Mouse (Mus musculus) midbrain, embryonic 11.5 days (tissue): ENCODE measurements around the gene Pecam1. TPM values are rescaled to one million over a fixed set of nuclear protein-coding genes. Genes with fewer than 3 reads are reported as not detected.
"Not testable (repeated sequence)": the region's sequence is repeated elsewhere in the genome, so short reads cannot be mapped to it uniquely, and the experiment has no call there.

Source experiments
- ATAC-seq: fragments of 200-750 bp; cut with Nextera tagmentation; 2 replicates; pipeline ENCODE4 v1.8.0; 2017; ENCODE audit warnings: moderate TSS enrichment, moderate library complexity; ENCODE audit not compliant: low FRiP score
- DNase-seq: peaks from one replicate; pipeline ENCODE4 v3.0.0; 2015; ENCODE audit warnings: low spot score; ENCODE audit errors: missing footprints
- H3K27ac ChIP-seq: fragments of 300-500 bp; sonication (generic); 2 replicates; pipeline ENCODE4 v1.5.1; 2014; ENCODE audit warnings: low read depth, low read length
- H3K27me3 ChIP-seq: fragments of 300-500 bp; sonication (generic); 2 replicates; pipeline ENCODE4 v1.6.1; 2014; ENCODE audit warnings: mild to moderate bottlenecking, low read length, moderate library complexity, mixed read lengths; ENCODE audit not compliant: control insufficient read depth, insufficient read depth
- H3K36me3 ChIP-seq: fragments of 300-500 bp; sonication (generic); 2 replicates; pipeline ENCODE4 v1.6.1; 2014; ENCODE audit warnings: mild to moderate bottlenecking, low read length, moderate library complexity, mixed read lengths; ENCODE audit not compliant: control insufficient read depth, insufficient read depth
- H3K4me1 ChIP-seq: fragments of 300-500 bp; sonication (generic); 2 replicates; pipeline ENCODE4 v1.6.1; 2014; ENCODE audit warnings: low read length; ENCODE audit not compliant: control insufficient read depth, insufficient read depth
- H3K4me2 ChIP-seq: fragments of 300-500 bp; sonication (generic); 2 replicates; pipeline ENCODE4 v1.6.1; 2014; ENCODE audit warnings: mild to moderate bottlenecking, moderate library complexity
- H3K4me3 ChIP-seq: fragments of 300-500 bp; sonication (generic); 2 replicates; pipeline ENCODE4 v1.5.1; 2014; ENCODE audit warnings: low read depth, low read length
- H3K9ac ChIP-seq: fragments of 300-500 bp; sonication (generic); 2 replicates; pipeline ENCODE4 v1.6.1; 2014; ENCODE audit warnings: low read length
- H3K9me3 ChIP-seq: fragments of 300-500 bp; sonication (generic); 2 replicates; pipeline ENCODE4 v1.6.1; 2016; ENCODE audit warnings: low read length; ENCODE audit not compliant: control insufficient read depth
- WGBS: fragments of 180-500 bp; shearing (Covaris S2); extraction: QIAGEN DNeasy Blood & Tissue Kit; methylation state at CpG from one replicate; pipeline ENCODE4 v1.1.7; 2014; 5-methylcytosine and 5-hydroxymethylcytosine counted together
- polyA plus RNA-seq: library from polyadenylated mRNA; unstranded; fragments of >200 nt; fragmentation: Nextera tagmentation; extraction: Ambion mirVana; gene quantifications from 2 replicates; pipeline ENCODE4 v1.2.1, GENCODE M21; 2014

Gene Pecam1
- polyA plus RNA-seq, 1 experiment from 2014 or later = 19.8 TPM

DNA sequence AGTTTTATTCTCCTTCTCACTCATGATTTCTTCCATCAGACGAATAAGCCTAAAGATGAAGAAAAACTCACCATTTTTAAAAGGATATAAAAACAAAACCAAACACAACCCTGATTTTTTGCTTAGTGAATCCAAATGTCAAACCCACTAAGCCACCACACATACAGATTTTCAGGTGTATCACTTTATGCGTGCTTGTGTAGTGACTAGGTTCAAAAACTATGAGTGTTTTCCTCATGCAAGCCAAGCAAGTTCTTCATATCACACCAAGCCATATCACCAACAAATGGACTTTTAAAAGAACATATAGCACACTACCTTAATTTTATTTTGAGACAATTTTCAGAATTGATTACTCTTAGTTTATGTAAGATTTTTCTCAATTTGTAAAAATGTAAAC lies 34.0 kb upstream of the Pecam1 start:
- DNase-seq (no peak), ATAC-seq (no peak)
- Histone ChIP-seq H3K27me3 (no peaks in the 10 kb centered on the region), H3K9me3 (no peaks in the 10 kb centered on the region), H3K4me3 (no peak overlapping the region), H3K27ac (no peak overlapping the region), H3K9ac (no peak overlapping the region), H3K4me2 (no peak overlapping the region), H3K36me3 (peaks cover 26% of the 10 kb centered on the region), H3K4me1 (peaks cover 14% of the 10 kb centered on the region)
- 93% methylated on average over 2 of the region's 2 CpGs for WGBS

DNA sequence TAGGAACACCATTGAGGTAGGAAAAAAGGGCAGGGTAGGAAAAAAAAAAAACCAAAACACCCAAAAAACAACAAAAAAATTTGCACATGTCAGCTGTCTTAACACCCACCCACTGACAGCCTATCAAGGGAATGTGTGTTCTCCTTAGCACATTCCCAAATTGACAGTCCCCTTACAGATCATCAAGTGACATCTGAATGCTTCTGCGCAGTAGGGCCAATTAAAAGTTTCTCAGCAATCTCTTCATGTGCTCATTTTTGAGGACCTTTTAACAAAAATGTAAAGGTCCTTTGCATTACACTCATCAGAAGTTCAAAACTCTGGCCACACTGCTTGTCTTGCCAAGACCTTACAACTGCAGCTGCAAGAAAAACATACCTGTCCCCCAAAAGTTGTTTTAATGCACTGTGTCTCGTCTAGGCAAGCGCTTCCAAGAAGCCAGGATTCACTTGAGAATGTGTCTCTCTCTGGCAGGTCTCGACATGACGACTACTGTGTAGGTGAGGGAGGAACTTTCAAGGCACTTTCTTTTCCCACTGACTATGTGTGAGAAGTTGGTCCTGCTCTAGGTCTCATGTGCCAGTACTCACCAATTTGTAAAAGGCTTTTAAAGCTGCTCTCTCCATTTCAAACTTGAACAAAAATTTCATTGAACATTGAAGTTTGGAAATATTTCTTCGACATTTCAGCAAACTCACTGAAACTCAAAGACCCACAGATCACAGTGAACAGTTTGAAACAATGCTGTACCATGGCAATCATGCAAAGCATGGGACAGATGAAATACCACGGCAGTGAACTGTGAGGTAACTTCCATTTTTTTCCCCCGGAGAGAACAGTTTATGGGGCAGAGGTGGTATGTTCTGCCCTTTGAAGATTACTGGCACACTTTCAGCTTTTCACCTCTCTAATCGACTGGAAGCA lies 32.7 kb upstream of the Pecam1 start:
- Histone ChIP-seq H3K4me3 (no peak overlapping the region), H3K27me3 (no peaks in the 10 kb centered on the region), H3K4me1 (peaks cover 16% of the 10 kb centered on the region), H3K36me3 (peaks cover 26% of the 10 kb centered on the region), H3K9ac (no peak overlapping the region), H3K9me3 (no peaks in the 10 kb centered on the region), H3K4me2 (no peak overlapping the region), H3K27ac (no peak overlapping the region)
- ATAC-seq (no peak), DNase-seq (peak; percentile 87)
- WGBS = 85% methylated on average over 9 of the region's 9 CpGs

DNA sequence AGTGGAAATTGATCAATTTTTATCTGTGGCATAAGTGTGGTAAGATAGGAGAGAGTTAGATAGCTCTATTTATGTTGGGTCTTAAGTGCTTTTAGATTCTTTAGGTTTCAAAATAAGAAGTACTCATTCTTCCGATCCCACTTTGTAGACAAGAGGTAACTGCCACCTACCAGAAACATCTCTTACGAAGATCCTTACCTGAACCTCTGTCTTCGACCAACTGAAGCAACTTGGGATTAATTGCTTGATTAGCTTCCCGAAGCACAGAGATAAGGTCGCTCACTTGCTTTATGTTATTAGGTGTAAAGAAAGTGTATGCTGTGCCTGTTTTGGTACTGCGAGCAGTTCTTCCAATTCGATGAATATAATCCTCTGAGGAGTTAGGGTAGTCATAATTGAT lies 31.8 kb upstream of the Pecam1 start:
- not testable (repeated sequence) for ATAC-seq, H3K9me3 ChIP-seq, DNase-seq, H3K4me3 ChIP-seq, H3K4me2 ChIP-seq, H3K27ac ChIP-seq, H3K9ac ChIP-seq, H3K27me3 ChIP-seq
- Histone ChIP-seq H3K36me3 (peaks cover 26% of the 10 kb centered on the region), H3K4me1 (peaks cover 16% of the 10 kb centered on the region)
- WGBS = 91% methylated on average over 7 of the region's 7 CpGs

DNA sequence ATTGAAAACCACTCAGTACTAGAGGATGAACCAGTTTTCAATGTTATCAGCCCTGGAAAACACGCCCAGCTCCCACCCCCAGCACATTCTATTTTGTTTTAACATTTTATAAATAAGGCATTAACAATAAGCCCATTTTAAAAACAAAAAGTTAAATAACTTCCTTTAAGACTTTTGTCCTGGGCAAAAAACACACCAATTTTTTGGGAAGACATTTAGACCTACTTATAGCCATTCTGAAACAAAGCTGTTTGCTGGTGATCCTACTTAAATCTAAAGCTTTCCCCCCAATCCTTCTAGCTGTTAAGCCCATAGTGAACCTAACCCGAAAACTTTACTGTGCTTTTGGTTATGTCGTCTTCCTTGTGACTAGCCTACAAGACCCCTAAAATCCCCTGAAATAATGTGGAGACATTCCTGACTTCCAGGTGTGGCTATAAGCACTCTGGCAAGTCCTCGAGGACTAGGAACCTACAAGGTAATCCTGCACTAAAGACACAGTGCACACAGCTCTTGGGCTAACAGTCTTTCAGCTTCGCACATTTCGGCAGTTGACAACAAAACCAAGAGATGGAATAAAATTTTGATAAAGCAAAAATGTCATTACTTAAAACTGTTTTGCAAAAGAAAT lies 30.3 kb upstream of the Pecam1 start:
- DNase-seq = peak; percentile 91
- no peak for ATAC-seq
- Histone ChIP-seq H3K4me3 (no peak overlapping the region), H3K27me3 (no peaks in the 10 kb centered on the region), H3K27ac (no peak overlapping the region), H3K9ac (no peak overlapping the region), H3K36me3 (peaks cover 26% of the 10 kb centered on the region), H3K4me2 (no peak overlapping the region), H3K9me3 (no peaks in the 10 kb centered on the region), H3K4me1 (peaks cover 8% of the 10 kb centered on the region)
- 79% methylated on average over 6 of the region's 6 CpGs for WGBS

DNA sequence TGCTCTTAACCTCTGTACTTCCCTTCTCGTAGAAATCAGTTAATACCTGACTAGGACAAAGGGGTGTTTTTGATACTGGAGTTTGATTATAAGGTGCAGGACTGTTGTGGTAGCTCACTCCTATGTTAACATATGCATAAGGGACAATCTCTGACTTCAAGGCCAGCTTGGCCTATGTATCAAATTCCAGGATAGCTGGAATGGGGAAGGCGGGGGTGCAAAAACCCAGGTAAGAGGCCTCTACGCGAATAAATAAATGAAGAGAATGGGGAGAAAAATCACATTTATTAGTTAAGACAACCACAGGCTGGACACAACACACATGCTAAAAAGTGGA lies 29.6 kb upstream of the Pecam1 start:
- 68% methylated on average over 4 of the region's 4 CpGs for WGBS
- Histone ChIP-seq H3K9me3 (no peaks in the 10 kb centered on the region), H3K27ac (peak overlapping the region; percentile 82; the same call in 1 of the 2 replicates), H3K27me3 (no peaks in the 10 kb centered on the region), H3K9ac (no peak overlapping the region), H3K4me2 (peak overlapping the region; percentile 24), H3K36me3 (peaks cover 22% of the 10 kb centered on the region), H3K4me1 (peaks cover 6% of the 10 kb centered on the region; the same call in 1 of the 2 replicates), H3K4me3 (no peak overlapping the region)
- DNase-seq (no peak), ATAC-seq (no peak; the same call in none of the 2 replicates)

DNA sequence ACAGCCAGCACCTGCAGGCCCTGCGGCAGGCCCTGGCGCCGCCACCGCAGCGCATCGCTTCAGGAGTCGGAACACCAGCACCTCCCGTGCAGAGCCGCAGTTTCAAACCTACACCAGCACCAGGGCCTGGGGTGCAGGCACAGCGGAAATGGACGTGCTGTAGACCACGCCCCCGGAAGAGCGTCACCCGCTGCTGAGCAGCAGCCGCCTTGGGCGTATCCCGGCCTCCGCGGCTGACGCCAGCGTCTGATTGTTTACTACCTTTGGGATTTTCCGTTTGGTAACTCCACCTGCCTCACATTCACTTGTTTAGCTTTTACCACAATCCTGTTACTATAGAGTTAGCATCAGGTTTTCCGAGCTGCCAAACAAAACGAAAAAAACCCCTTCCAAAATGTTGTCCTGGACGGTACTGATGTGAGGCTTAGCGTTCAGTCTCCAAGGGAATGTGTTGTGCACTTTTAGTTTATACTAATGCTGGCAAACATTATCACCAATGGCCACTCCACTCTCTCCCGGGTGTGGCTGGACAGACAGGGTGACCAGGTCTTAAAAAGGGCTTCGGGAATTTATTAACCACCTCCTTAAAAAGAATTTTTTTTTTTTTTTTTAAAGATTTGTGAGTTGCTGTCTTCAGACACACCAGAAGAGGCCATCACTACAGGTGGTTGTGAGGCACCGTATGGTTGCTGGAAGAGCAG lies 29.1 kb upstream of the Pecam1 start, which contains the start of gene Polg2:
Gene Polg2, minus strand, starts transcription at position 150 of the 701 bp plus-strand sequence.
- Histone ChIP-seq H3K36me3 (peaks cover 22% of the 10 kb centered on the region), H3K4me2 (peak within 1 kb of the TSS; percentile 85), H3K27ac (peak within 1 kb of the TSS; percentile 82), H3K27me3 (no peaks in the 10 kb centered on the region), H3K4me3 (peak within 1 kb of the TSS; percentile 78), H3K9ac (peak within 1 kb of the TSS; percentile 87), H3K9me3 (no peaks in the 10 kb centered on the region), H3K4me1 (peaks cover 6% of the 10 kb centered on the region; the same call in 1 of the 2 replicates)
- WGBS = 2% methylated on average over 30 of the region's 30 CpGs
- ATAC-seq (peak; percentile 99), DNase-seq (peak; percentile 99)

DNA sequence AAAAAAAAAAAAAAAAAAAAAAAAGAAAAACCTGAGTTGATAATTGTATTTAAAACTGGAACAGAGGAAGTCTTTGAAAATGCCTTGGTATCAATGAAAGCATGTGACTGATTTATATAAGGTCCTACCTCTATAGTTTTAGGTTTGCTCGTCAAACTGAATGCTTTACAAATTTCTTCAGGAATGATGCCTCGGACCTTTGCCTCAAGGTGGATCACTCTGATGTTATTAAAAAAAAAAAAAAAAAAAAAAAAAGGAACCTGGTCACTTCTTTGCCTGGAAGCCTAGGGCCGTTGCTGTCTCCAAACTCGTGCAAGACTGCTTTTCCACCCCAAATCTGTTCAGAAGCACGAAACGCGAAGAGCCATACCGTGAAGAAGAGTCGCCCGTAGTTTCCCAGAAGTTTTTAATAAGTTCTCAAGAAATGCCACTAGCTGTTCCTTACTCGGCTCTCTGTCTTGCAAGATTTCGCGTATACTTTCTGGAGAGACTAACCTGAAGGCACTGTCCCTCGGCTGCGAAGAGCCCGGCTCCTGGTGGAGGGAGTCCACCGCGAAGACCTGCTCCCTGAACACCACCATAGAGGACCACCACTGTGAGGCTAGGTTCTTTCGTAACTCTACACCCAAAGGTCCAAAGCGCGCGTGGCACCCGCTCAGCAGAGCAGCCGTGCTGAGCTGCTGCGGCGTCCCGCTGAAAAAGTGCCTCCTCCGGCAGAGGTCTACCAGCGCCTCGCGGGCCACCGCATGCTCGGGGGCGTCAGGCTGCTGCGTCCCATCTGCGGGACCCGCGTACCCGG lies 28.4 kb upstream of the Pecam1 start:
- Histone ChIP-seq H3K27ac (peak overlapping the region; percentile 82), H3K36me3 (peaks cover 21% of the 10 kb centered on the region), H3K4me1 (peaks cover 6% of the 10 kb centered on the region; the same call in 1 of the 2 replicates), H3K27me3 (no peaks in the 10 kb centered on the region), H3K4me3 (peak overlapping the region; percentile 78), H3K4me2 (peak overlapping the region; percentile 85), H3K9me3 (no peaks in the 10 kb centered on the region), H3K9ac (peak overlapping the region; percentile 87)
- WGBS = 4% methylated on average over 39 of the region's 39 CpGs
- DNase-seq (peak; percentile 97), ATAC-seq (peak; percentile 84)

DNA sequence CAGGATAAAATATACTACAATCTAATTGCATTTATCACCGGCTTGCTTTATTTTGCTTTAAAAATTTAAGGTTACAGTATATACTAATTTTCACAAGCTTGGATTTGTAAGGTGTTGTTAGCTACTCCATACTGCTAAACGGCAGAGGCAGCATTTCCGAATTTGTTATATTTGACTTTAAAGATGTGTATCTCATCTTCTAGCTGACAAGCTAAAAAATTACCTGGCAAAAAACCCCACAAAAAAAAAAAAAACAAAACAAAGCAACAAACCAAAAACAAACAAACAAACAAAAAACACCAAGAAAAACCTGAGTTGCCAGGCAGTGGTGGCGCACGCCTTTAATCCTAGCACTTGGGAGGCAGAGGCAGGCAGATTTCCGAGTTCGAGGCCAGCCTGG lies 27.7 kb upstream of the Pecam1 start:
- 93% methylated on average over 7 of the region's 7 CpGs for WGBS
- Histone ChIP-seq H3K4me3 (no peak overlapping the region), H3K4me2 (no peak overlapping the region), H3K9me3 (no peaks in the 10 kb centered on the region), H3K9ac (no peak overlapping the region), H3K27ac (no peak overlapping the region), H3K4me1 (peaks cover 6% of the 10 kb centered on the region; the same call in 1 of the 2 replicates), H3K36me3 (peaks cover 16% of the 10 kb centered on the region), H3K27me3 (no peaks in the 10 kb centered on the region)
- no peak for DNase-seq
- no peak for ATAC-seq
